Mouse (Mus musculus): ENCODE results near the gene Asb11. TPM values are rescaled to one million over a fixed set of nuclear protein-coding genes. Genes with fewer than 3 reads are reported as not detected.

The Asb11 gene
- polyA plus RNA-seq, 1 experiment from 2014 or later: 1.3 TPM

DNA sequence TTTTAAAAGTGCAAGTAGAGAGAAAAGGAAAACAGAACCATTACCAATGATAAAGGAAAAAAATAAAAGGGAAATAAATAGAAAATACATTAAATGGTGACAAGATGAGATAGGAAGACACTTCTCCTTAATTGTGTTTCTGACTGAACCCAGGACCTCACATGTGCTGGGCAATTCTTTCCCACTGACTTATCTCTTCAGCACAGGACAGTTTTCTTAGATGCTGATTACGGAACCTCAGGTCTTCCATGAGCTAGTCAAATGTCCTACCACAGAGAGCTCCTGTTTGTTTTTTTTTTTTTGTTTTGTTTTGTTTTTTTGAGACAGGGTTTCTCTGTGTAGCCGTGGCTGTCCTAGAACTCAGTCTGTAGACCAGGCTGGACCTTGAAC, 10.9 kb downstream of the Asb11 start:
- H3K4me3 ChIP-seq (ENCODE audit: low read depth, low read length): no peak overlapping the region
- no peaks in the 10 kb centered on the region for H3K9me3 ChIP-seq (replicated peaks; ENCODE audit: control insufficient read depth, low read length)
- H3K36me3 ChIP-seq (ENCODE audit: control insufficient read depth, insufficient read depth, low read length): no peaks in the 10 kb centered on the region
- H3K4me1 ChIP-seq (ENCODE audit: control insufficient read depth, insufficient read depth, low read length): no peaks in the 10 kb centered on the region
- 76% methylated on average over 2 of the region's 2 CpGs for WGBS (ENCODE audit: insufficient replicate concordance)
- no peak overlapping the region for H3K9ac ChIP-seq (ENCODE audit: low read depth, low read length)
- H3K4me2 ChIP-seq: no peak overlapping the region
- H3K27ac ChIP-seq (ENCODE audit: low read depth, low read length): no peak overlapping the region
- ATAC-seq (replicated peaks; ENCODE audit: insufficient number of reproducible peaks, low FRiP score, low TSS enrichment): peak; percentile 55; the same call in 1 of the 2 replicates
- H3K27me3 ChIP-seq (ENCODE audit: control insufficient read depth, insufficient read depth, low read length): no peaks in the 10 kb centered on the region

DNA sequence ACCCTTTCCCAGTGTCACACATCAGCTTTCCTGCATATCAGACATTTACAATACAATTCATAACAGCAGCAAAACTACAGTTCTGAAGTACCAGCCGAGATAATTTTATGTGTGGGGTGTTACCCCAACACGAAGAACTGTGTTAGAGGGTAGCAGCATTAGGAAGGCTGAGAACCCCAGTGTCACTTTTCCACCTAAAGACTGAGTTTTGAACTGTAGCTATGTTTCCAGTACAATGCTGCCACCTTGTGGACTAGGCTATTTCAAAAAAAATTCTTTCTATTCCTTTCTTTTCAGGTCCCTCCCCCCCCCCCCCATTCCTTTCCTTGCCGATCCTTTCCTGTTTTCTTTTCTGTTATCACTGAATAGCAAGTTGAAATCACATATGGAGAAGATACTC, 12.4 kb downstream of the Asb11 start:
- H3K9ac ChIP-seq (ENCODE audit: low read depth, low read length): no peak overlapping the region
- H3K4me3 ChIP-seq (ENCODE audit: low read depth, low read length): no peak overlapping the region
- no peak overlapping the region for H3K4me2 ChIP-seq
- no peaks in the 10 kb centered on the region for H3K4me1 ChIP-seq (ENCODE audit: control insufficient read depth, insufficient read depth, low read length)
- no peaks in the 10 kb centered on the region for H3K27me3 ChIP-seq (ENCODE audit: control insufficient read depth, insufficient read depth, low read length)
- H3K27ac ChIP-seq (ENCODE audit: low read depth, low read length): no peak overlapping the region
- no peaks in the 10 kb centered on the region for H3K36me3 ChIP-seq (ENCODE audit: control insufficient read depth, insufficient read depth, low read length)
- no peaks in the 10 kb centered on the region for H3K9me3 ChIP-seq (replicated peaks; ENCODE audit: control insufficient read depth, low read length)
- ATAC-seq (replicated peaks; ENCODE audit: insufficient number of reproducible peaks, low FRiP score, low TSS enrichment): no peak
- WGBS (ENCODE audit: insufficient replicate concordance): 39% methylated on average over 3 of the region's 3 CpGs

DNA sequence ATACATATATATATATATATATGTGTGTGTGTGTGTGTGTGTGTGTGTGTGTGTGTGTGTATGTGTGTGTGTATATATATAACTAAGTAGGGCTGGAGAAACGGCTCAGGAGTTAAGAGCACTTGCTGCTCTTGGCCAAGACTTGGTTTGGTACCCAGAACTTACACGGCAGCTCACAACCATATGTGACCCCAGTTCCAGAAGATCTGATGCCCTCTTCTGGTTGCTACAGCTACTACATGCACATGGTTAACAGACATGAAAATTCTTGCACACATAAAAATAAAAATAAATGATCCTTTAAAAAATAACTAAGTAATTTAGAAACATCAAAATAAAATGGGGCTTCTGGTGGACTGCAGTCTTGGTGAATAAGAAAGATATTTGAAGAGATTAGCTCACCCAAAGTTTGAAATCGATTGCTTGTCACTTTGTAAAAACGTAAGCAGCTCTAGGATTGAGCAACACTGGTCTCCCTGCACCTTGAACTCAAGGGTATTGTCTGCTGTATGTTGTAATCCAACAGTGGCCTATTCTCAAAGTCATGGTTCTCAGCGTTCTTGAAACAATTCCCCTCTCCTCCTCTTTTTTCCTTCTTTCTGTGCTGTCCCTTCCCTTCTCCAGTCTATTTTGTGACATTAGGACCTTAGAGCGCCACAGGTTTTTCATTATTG, 22.5 kb downstream of the Asb11 start:
- H3K9ac ChIP-seq (ENCODE audit: low read depth, low read length): no peak overlapping the region
- no peaks in the 10 kb centered on the region; the same call in 1 of the 2 replicates for H3K27me3 ChIP-seq (ENCODE audit: control insufficient read depth, insufficient read depth, low read length)
- no peak overlapping the region for H3K4me2 ChIP-seq
- H3K36me3 ChIP-seq (ENCODE audit: control insufficient read depth, insufficient read depth, low read length): no peaks in the 10 kb centered on the region
- H3K27ac ChIP-seq (ENCODE audit: low read depth, low read length): no peak overlapping the region
- H3K9me3 ChIP-seq (replicated peaks; ENCODE audit: control insufficient read depth, low read length): no peaks in the 10 kb centered on the region
- no peaks in the 10 kb centered on the region for H3K4me1 ChIP-seq (ENCODE audit: control insufficient read depth, insufficient read depth, low read length)
- H3K4me3 ChIP-seq (ENCODE audit: low read depth, low read length): no peak overlapping the region
- no peak for ATAC-seq (replicated peaks; ENCODE audit: insufficient number of reproducible peaks, low FRiP score, low TSS enrichment)
- WGBS (ENCODE audit: insufficient replicate concordance): 72% methylated on average over 6 of the region's 6 CpGs

DNA sequence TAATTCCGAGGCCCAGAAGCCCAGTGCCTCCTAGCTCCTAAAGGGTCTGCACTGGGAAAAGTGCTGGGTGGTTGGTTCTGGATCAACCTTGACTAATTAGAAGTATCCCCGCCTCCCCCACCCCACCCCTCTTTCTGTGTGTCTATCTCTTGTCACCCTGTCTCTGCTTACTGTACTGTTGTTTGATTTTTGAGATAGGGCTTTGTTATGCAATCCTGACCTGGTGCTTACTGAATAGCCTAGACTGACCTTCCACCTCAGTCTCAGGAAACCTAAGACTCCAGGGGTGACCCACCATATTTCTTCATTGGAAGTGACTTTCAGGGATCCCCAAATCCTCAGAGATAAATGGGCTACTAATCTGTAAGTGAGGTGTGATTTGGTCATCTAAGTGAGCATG, 65.5 kb downstream of the Asb11 start:
- Histone ChIP-seq H3K4me1 (ENCODE audit: control insufficient read depth, insufficient read depth, low read length) (no peaks in the 10 kb centered on the region), H3K4me2 (no peak overlapping the region), H3K27me3 (ENCODE audit: control insufficient read depth, insufficient read depth, low read length) (no peaks in the 10 kb centered on the region), H3K4me3 (ENCODE audit: low read depth, low read length) (no peak overlapping the region), H3K27ac (ENCODE audit: low read depth, low read length) (no peak overlapping the region), H3K9ac (ENCODE audit: low read depth, low read length) (no peak overlapping the region), H3K9me3 (replicated peaks; ENCODE audit: control insufficient read depth, low read length) (no peaks in the 10 kb centered on the region), H3K36me3 (ENCODE audit: control insufficient read depth, insufficient read depth, low read length) (no peaks in the 10 kb centered on the region)
- no peak for ATAC-seq (replicated peaks; ENCODE audit: insufficient number of reproducible peaks, low FRiP score, low TSS enrichment)
- WGBS (ENCODE audit: insufficient replicate concordance): 61% methylated on average over 2 of the region's 2 CpGs

DNA sequence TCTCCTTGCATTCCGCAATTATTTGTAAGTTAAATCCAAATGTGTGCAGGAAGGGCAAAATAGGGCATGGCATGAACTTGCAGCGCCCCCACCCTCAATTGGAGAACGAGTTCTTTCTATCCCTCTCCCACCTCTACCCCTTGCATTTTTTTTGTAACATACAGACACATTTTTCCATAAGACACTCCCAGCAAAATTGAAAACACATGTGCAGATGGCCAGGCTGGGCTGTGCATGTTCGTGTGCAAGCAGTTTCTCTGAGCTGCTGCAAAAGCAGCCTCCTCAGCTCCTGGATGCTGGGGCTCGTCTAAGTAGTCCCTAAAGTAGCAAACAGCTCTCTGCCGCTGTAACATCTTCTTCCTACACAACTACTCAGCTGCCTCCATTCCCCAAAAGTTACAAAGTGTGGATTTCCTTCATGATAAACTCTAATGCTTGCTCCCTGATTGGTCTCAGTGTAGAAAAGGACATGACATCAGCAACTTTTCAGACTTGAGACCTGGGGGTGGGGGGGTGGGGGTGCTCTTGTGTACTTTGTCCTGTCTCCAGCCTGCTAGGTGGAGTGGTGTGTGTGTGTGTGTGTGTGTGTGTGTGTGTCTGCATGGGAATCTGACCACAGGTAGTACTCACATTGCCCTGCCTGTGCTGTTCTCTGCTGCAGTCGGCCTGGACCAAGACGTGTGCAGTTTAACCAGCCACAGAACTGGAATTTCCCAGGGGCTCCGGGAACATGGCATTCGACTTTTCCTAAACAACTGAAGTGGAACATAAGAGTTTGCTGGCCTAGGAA, 69.1 kb downstream of the Asb11 start, which contains the start of gene Asb9:
Gene Asb9 (plus strand): TSS at position 619 of the 790 bp plus-strand sequence.
- Histone ChIP-seq H3K4me3 (ENCODE audit: low read depth, low read length) (no peak within 1 kb of the TSS), H3K9me3 (replicated peaks; ENCODE audit: control insufficient read depth, low read length) (no peaks in the 10 kb centered on the region), H3K27ac (ENCODE audit: low read depth, low read length) (no peak within 1 kb of the TSS), H3K27me3 (ENCODE audit: control insufficient read depth, insufficient read depth, low read length) (no peaks in the 10 kb centered on the region), H3K9ac (ENCODE audit: low read depth, low read length) (no peak within 1 kb of the TSS), H3K4me1 (ENCODE audit: control insufficient read depth, insufficient read depth, low read length) (no peaks in the 10 kb centered on the region), H3K36me3 (ENCODE audit: control insufficient read depth, insufficient read depth, low read length) (no peaks in the 10 kb centered on the region), H3K4me2 (no peak within 1 kb of the TSS)
- no peak for ATAC-seq (replicated peaks; ENCODE audit: insufficient number of reproducible peaks, low FRiP score, low TSS enrichment)
- WGBS (ENCODE audit: insufficient replicate concordance): 66% methylated on average over 10 of the region's 10 CpGs

DNA sequence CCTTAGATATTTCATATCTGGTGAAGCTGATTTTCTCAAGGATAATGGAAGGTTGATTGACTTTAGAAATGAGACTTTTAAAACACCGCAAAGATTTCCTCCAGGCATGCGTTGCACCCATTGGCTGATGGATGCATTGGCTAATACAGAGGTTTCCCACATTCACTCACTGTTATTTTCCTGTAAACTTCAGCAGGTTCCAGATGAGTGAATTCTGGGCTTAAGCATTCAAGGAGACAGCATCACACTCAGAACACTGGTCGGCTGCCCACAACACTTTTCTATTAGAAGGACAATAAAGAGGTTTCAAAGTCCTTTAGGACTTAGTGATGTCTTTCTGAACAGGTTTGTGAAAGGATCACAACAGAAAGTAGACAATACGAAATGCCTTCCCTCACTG, 70.3 kb downstream of the Asb11 start:
- no peaks in the 10 kb centered on the region for H3K4me1 ChIP-seq (ENCODE audit: control insufficient read depth, insufficient read depth, low read length)
- WGBS (ENCODE audit: insufficient replicate concordance): 75% methylated on average over 4 of the region's 4 CpGs
- ATAC-seq (replicated peaks; ENCODE audit: insufficient number of reproducible peaks, low FRiP score, low TSS enrichment): no peak
- no peak overlapping the region for H3K27ac ChIP-seq (ENCODE audit: low read depth, low read length)
- H3K4me2 ChIP-seq: no peak overlapping the region
- no peaks in the 10 kb centered on the region for H3K27me3 ChIP-seq (ENCODE audit: control insufficient read depth, insufficient read depth, low read length)
- no peak overlapping the region for H3K9ac ChIP-seq (ENCODE audit: low read depth, low read length)
- H3K36me3 ChIP-seq (ENCODE audit: control insufficient read depth, insufficient read depth, low read length): no peaks in the 10 kb centered on the region
- no peaks in the 10 kb centered on the region for H3K9me3 ChIP-seq (replicated peaks; ENCODE audit: control insufficient read depth, low read length)
- H3K4me3 ChIP-seq (ENCODE audit: low read depth, low read length): no peak overlapping the region

DNA sequence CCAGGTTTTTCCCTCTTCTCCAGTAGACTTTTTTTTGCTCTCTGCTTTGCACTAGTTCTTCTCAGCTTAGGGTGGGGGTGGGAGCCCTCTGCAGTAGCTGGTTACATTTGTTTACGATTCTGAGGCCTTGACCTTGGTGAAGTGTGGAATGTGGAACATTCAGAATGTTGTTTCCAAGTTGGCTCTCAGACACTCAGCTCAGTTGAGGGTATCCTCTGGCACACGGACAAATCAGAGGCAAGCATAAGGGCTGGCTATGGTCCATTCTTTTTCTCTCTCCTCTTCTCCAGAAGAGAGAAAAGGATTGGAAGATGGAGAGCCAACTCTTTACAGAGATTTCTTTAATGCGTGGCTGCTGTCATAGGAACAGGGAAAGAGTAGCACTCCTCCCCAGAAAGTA, 71.9 kb downstream of the Asb11 start:
- no peaks in the 10 kb centered on the region for H3K27me3 ChIP-seq (ENCODE audit: control insufficient read depth, insufficient read depth, low read length)
- no peaks in the 10 kb centered on the region for H3K4me1 ChIP-seq (ENCODE audit: control insufficient read depth, insufficient read depth, low read length)
- H3K9me3 ChIP-seq (replicated peaks; ENCODE audit: control insufficient read depth, low read length): no peaks in the 10 kb centered on the region
- H3K4me3 ChIP-seq (ENCODE audit: low read depth, low read length): no peak overlapping the region
- H3K4me2 ChIP-seq: no peak overlapping the region
- no peaks in the 10 kb centered on the region for H3K36me3 ChIP-seq (ENCODE audit: control insufficient read depth, insufficient read depth, low read length)
- 40% methylated on average over 3 of the region's 3 CpGs for WGBS (ENCODE audit: insufficient replicate concordance)
- ATAC-seq (replicated peaks; ENCODE audit: insufficient number of reproducible peaks, low FRiP score, low TSS enrichment): no peak
- no peak overlapping the region for H3K27ac ChIP-seq (ENCODE audit: low read depth, low read length)
- H3K9ac ChIP-seq (ENCODE audit: low read depth, low read length): no peak overlapping the region
